Mouse (Mus musculus) liver, embryonic 11.5 days (tissue): ENCODE results near the gene Wdr62. TPM values are rescaled to one million over a fixed set of nuclear protein-coding genes. Genes with fewer than 3 reads are reported as not detected.

ENCODE experiments used
- ATAC-seq: fragments of 200-750 bp; cut with Nextera tagmentation; replicated peaks from 2 replicates; pipeline ENCODE4 v1.8.0; 2017; ENCODE audit warnings: moderate number of reproducible peaks, mild to moderate bottlenecking, moderate TSS enrichment, moderate library complexity; ENCODE audit not compliant: low FRiP score
- DNase-seq: peaks from one replicate; pipeline ENCODE4 v3.0.0-alpha.2; 2017; ENCODE audit warnings: low spot score
- H3K27ac ChIP-seq: fragments of 300-500 bp; sonication (generic); 2 replicates; pipeline ENCODE4 v1.5.1; 2014; ENCODE audit warnings: mild to moderate bottlenecking, low read depth, low read length, control low read depth
- H3K27me3 ChIP-seq: fragments of 300-500 bp; sonication (generic); replicated peaks from 2 replicates; pipeline ENCODE4 v1.6.1; 2014; ENCODE audit warnings: low read length, mixed read lengths; ENCODE audit not compliant: control insufficient read depth, insufficient read depth
- H3K36me3 ChIP-seq: fragments of 300-500 bp; sonication (generic); 2 replicates; pipeline ENCODE4 v1.6.1; 2014; ENCODE audit warnings: mild to moderate bottlenecking, low read length, moderate library complexity, mixed read lengths; ENCODE audit not compliant: control insufficient read depth, insufficient read depth
- H3K4me1 ChIP-seq: fragments of 300-500 bp; sonication (generic); replicated peaks from 2 replicates; pipeline ENCODE4 v1.6.1; 2014; ENCODE audit warnings: low read length, mixed read lengths; ENCODE audit not compliant: control insufficient read depth, insufficient read depth
- H3K4me2 ChIP-seq: fragments of 300-500 bp; sonication (generic); 2 replicates; pipeline ENCODE4 v1.6.1; 2014; ENCODE audit warnings: mild to moderate bottlenecking, control low read depth, moderate library complexity
- H3K4me3 ChIP-seq: fragments of 300-500 bp; sonication (generic); 2 replicates; pipeline ENCODE4 v1.5.1; 2014; ENCODE audit warnings: low read depth, low read length, control low read depth
- H3K9ac ChIP-seq: fragments of 300-500 bp; sonication (generic); 2 replicates; pipeline ENCODE4 v1.6.1; 2014; ENCODE audit warnings: low read depth, low read length, control low read depth
- H3K9me3 ChIP-seq: fragments of 300-500 bp; sonication (generic); 2 replicates; pipeline ENCODE4 v1.6.1; 2016; ENCODE audit warnings: low read length, inconsistent platforms, mixed read lengths; ENCODE audit not compliant: control insufficient read depth
- WGBS: fragments of 180-500 bp; shearing (Covaris S2); extraction: QIAGEN DNeasy Blood & Tissue Kit; methylation state at CpG from one replicate; pipeline ENCODE4 v1.1.7; 2014; 5-methylcytosine and 5-hydroxymethylcytosine counted together
- polyA plus RNA-seq: library from polyadenylated mRNA; unstranded; fragments of >200 nt; fragmentation: Nextera tagmentation; extraction: Ambion mirVana; gene quantifications from 2 replicates; pipeline ENCODE4 v1.2.1, GENCODE M21; 2014

The Wdr62 gene
- polyA plus RNA-seq, 1 experiment from 2014 or later = 16.0 TPM

GRCm38 (mm10) chr7:30231328-30231668 lies 48.9 kb downstream of the Wdr62 start:
- H3K4me3 ChIP-seq = peak overlapping the region; percentile 79
- peak overlapping the region; percentile 68 for H3K4me2 ChIP-seq
- WGBS = under 1% methylated on average over 16 of the region's 16 CpGs
- peak overlapping the region; percentile 62 for H3K9ac ChIP-seq
- H3K27me3 ChIP-seq = no peaks in the 10 kb centered on the region
- peaks cover 5% of the 10 kb centered on the region for H3K4me1 ChIP-seq
- no peaks in the 10 kb centered on the region for H3K9me3 ChIP-seq
- peaks cover 6% of the 10 kb centered on the region; the same call in 1 of the 2 replicates for H3K36me3 ChIP-seq
- H3K27ac ChIP-seq = no peak overlapping the region
- DNase-seq (no peak), ATAC-seq (peak; percentile 42; the same call in 1 of the 2 replicates)

GRCm38 (mm10) chr7:30224206-30224605 lies 56.0 kb downstream of the Wdr62 start:
- no peak for ATAC-seq
- DNase-seq = no peak
- no peak overlapping the region for H3K9ac ChIP-seq
- H3K4me3 ChIP-seq = no peak overlapping the region
- no peaks in the 10 kb centered on the region for H3K27me3 ChIP-seq
- H3K9me3 ChIP-seq = no peaks in the 10 kb centered on the region
- no peak overlapping the region for H3K27ac ChIP-seq
- WGBS = 91% methylated on average over 12 of the region's 12 CpGs
- peaks cover 23% of the 10 kb centered on the region for H3K36me3 ChIP-seq
- no peak overlapping the region for H3K4me2 ChIP-seq
- peaks cover 4% of the 10 kb centered on the region; the same call in 1 of the 2 replicates for H3K4me1 ChIP-seq

- Histone ChIP-seq H3K9ac (no peak overlapping the region), H3K4me1 (peaks cover 7% of the 10 kb centered on the region; the same call in 1 of the 2 replicates), H3K36me3 (peaks cover 23% of the 10 kb centered on the region), H3K27ac (no peak overlapping the region), H3K4me2 (no peak overlapping the region), H3K27me3 (no peaks in the 10 kb centered on the region), H3K4me3 (no peak overlapping the region), H3K9me3 (no peaks in the 10 kb centered on the region)
- WGBS = 82% methylated on average over 5 of the region's 5 CpGs
- ATAC-seq (peak; percentile 40; the same call in 1 of the 2 replicates), DNase-seq (no peak)
These were observed 58.0 kb downstream of the Wdr62 start for GRCm38 (mm10) chr7:30222205-30222604.

- Histone ChIP-seq H3K9ac (no peak overlapping the region), H3K9me3 (no peaks in the 10 kb centered on the region), H3K36me3 (peaks cover 19% of the 10 kb centered on the region), H3K27ac (no peak overlapping the region), H3K4me2 (no peak overlapping the region), H3K27me3 (no peaks in the 10 kb centered on the region), H3K4me1 (peaks cover 7% of the 10 kb centered on the region; the same call in 1 of the 2 replicates), H3K4me3 (no peak overlapping the region)
- ATAC-seq (no peak), DNase-seq (no peak)
- 85% methylated on average over 3 of the region's 3 CpGs for WGBS
These were observed 58.8 kb downstream of the Wdr62 start for GRCm38 (mm10) chr7:30221433-30221832.

- H3K4me3 ChIP-seq = peak overlapping the region; percentile 54
- H3K27me3 ChIP-seq = no peaks in the 10 kb centered on the region
- H3K4me1 ChIP-seq = peaks cover 7% of the 10 kb centered on the region; the same call in 1 of the 2 replicates
- no peak overlapping the region; the same call in 1 of the 2 replicates for H3K27ac ChIP-seq
- 26% methylated on average over 11 of the region's 11 CpGs for WGBS
- DNase-seq = no peak
- peak overlapping the region; percentile 95 for H3K4me2 ChIP-seq
- H3K9me3 ChIP-seq = no peaks in the 10 kb centered on the region
- H3K36me3 ChIP-seq = peaks cover 11% of the 10 kb centered on the region
- ATAC-seq = no peak
- H3K9ac ChIP-seq = peak overlapping the region; percentile 68
These were observed 60.2 kb downstream of the Wdr62 start for GRCm38 (mm10) chr7:30220008-30220356.

GRCm38 (mm10) chr7:30219293-30220007 lies 60.8 kb downstream of the Wdr62 start:
- Histone ChIP-seq H3K36me3 (peaks cover 10% of the 10 kb centered on the region), H3K4me1 (peaks cover 7% of the 10 kb centered on the region; the same call in 1 of the 2 replicates), H3K9me3 (no peaks in the 10 kb centered on the region), H3K4me3 (peak overlapping the region; percentile 54), H3K27me3 (no peaks in the 10 kb centered on the region), H3K9ac (peak overlapping the region; percentile 68), H3K4me2 (peak overlapping the region; percentile 95), H3K27ac (no peak overlapping the region; the same call in 1 of the 2 replicates)
- peak; percentile 63 for DNase-seq
- WGBS = 4% methylated on average over 16 of the region's 16 CpGs
- ATAC-seq = peak; percentile 50

GRCm38 (mm10) chr7:30217277-30217676 lies 62.9 kb downstream of the Wdr62 start:
- H3K27ac ChIP-seq = no peak overlapping the region
- DNase-seq = no peak
- WGBS = 70% methylated on average over 2 of the region's 2 CpGs
- H3K9me3 ChIP-seq = no peaks in the 10 kb centered on the region
- peaks cover 7% of the 10 kb centered on the region; the same call in 1 of the 2 replicates for H3K4me1 ChIP-seq
- H3K4me2 ChIP-seq = no peak overlapping the region
- H3K9ac ChIP-seq = no peak overlapping the region
- H3K4me3 ChIP-seq = no peak overlapping the region
- H3K27me3 ChIP-seq = no peaks in the 10 kb centered on the region
- no peaks in the 10 kb centered on the region for H3K36me3 ChIP-seq
- no peak for ATAC-seq

GRCm38 (mm10) chr7:30216723-30217151 lies 63.5 kb downstream of the Wdr62 start:
- H3K27me3 ChIP-seq = no peaks in the 10 kb centered on the region
- DNase-seq (peak; percentile 83), ATAC-seq (peak; percentile 73)
- H3K4me1 ChIP-seq = peaks cover 7% of the 10 kb centered on the region; the same call in 1 of the 2 replicates
- no peak overlapping the region for H3K27ac ChIP-seq
- peak overlapping the region; percentile 33 for H3K4me2 ChIP-seq
- no peak overlapping the region for H3K4me3 ChIP-seq
- H3K9ac ChIP-seq = no peak overlapping the region
- WGBS = 3% methylated on average over 16 of the region's 16 CpGs
- H3K36me3 ChIP-seq = no peaks in the 10 kb centered on the region
- no peaks in the 10 kb centered on the region for H3K9me3 ChIP-seq

GRCm38 (mm10) chr7:30215875-30216274 lies 64.3 kb downstream of the Wdr62 start:
- 84% methylated on average over 3 of the region's 3 CpGs for WGBS
- Histone ChIP-seq H3K4me3 (no peak overlapping the region), H3K9me3 (no peaks in the 10 kb centered on the region), H3K9ac (no peak overlapping the region), H3K27me3 (no peaks in the 10 kb centered on the region), H3K27ac (no peak overlapping the region), H3K36me3 (no peaks in the 10 kb centered on the region), H3K4me1 (peaks cover 7% of the 10 kb centered on the region; the same call in 1 of the 2 replicates), H3K4me2 (no peak overlapping the region)
- no peak for DNase-seq
- no peak for ATAC-seq
